Mouse (Mus musculus) heart, postnatal 0 days (tissue): ENCODE results near the gene Cdon.

Experiments used
- CTCF ChIP-seq: IDR thresholded peaks from 2 replicates; pipeline ENCODE4 v1.5.1; 2016; ENCODE audit warnings: antibody characterized with exemption, control low read depth, low read depth
- EP300 ChIP-seq: IDR thresholded peaks from 2 replicates; pipeline ENCODE4 v1.6.1; 2016; ENCODE audit warnings: antibody characterized with exemption, low read depth

GRCm38 (mm10) chr9:35541941-35542340 is 121.0 kb downstream of the Cdon start:
- TF ChIP-seq EP300 (no peak), CTCF (no peak)
